In the genomic region with DNA sequence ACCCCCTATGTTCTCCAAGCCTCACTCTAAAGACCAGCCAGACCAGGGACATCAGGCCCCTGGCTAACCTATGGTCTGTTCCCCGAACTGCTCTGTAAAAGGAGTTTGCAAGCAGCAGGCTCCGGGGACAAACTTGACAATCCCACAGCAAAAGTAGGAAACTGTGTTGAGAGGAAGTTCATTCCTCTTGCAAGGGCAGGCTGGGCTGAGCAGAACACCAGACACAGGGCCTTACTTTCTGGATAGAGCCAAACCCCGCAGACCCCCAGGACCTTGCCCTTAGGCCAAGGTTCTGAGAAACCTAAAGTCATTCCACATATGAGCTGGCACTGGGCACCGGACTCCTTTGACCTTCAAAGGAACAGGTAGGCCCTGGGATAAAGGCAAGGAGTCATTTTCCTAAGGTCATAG, we compare ENCODE assay signal across 8 mouse cellular contexts. TPM values are rescaled to one million over a fixed set of nuclear protein-coding genes. Genes with fewer than 3 reads are reported as not detected.
DNase-seq lines count a peak whose midpoint lies in the region; ATAC-seq lines count a peak whose summit lies in the region.

No protein-coding gene starts in this region.

- 49% methylated on average over 4 of the region's 4 CpGs for WGBS in kidney, embryonic 14.5 days
- WGBS in hindbrain, embryonic 14.5 days = 58% methylated on average over 4 of the region's 4 CpGs
- 65% methylated on average over 4 of the region's 4 CpGs for WGBS in midbrain, embryonic 16.5 days

- peak overlapping the region; percentile 94 for H3K27ac ChIP-seq in kidney, embryonic 14.5 days (ENCODE audit: low read depth, low read length)
- H3K27ac ChIP-seq in hindbrain, embryonic 14.5 days = peak overlapping the region; percentile 21; the same call in 1 of the 2 replicates
- H3K27ac ChIP-seq in midbrain, embryonic 16.5 days (ENCODE audit: low read length) = no peak overlapping the region

- no peak for ATAC-seq in kidney, embryonic 14.5 days (ENCODE audit: low FRiP score, low TSS enrichment)
- no peak for ATAC-seq in hindbrain, embryonic 14.5 days (ENCODE audit: low FRiP score)
- no peak for ATAC-seq in midbrain, embryonic 16.5 days

- H3K9ac ChIP-seq in kidney, embryonic 14.5 days (ENCODE audit: low read depth, low read length) = no peak overlapping the region
- no peak overlapping the region for H3K9ac ChIP-seq in hindbrain, embryonic 14.5 days
- H3K9ac ChIP-seq in midbrain, embryonic 16.5 days (ENCODE audit: low read depth, low read length) = no peak overlapping the region

- H3K36me3 ChIP-seq in kidney, embryonic 14.5 days (ENCODE audit: control insufficient read depth, insufficient read depth, low read length) = no peaks in the 10 kb centered on the region
- no peaks in the 10 kb centered on the region for H3K36me3 ChIP-seq in hindbrain, embryonic 14.5 days (replicated peaks; ENCODE audit: control insufficient read depth, insufficient read depth)
- no peaks in the 10 kb centered on the region for H3K36me3 ChIP-seq in midbrain, embryonic 16.5 days (ENCODE audit: control insufficient read depth, insufficient read depth, low read length)

- DNase-seq in kidney, adult 9 months = no peak
- peak; percentile 13 for DNase-seq in adrenal gland, postnatal 25 days
- no peak for DNase-seq in hindbrain, embryonic 14.5 days (ENCODE audit: low spot score)
- DNase-seq in layer of hippocampus, postnatal 36 days = no peak
- no peak for DNase-seq in spleen, adult 12 weeks (ENCODE audit: low spot score)
- DNase-seq in embryo, embryonic 10 days (ENCODE audit: low spot score) = no peak

- H3K9me3 ChIP-seq in kidney, embryonic 14.5 days (ENCODE audit: control insufficient read depth, low read length) = no peaks in the 10 kb centered on the region
- H3K9me3 ChIP-seq in hindbrain, embryonic 14.5 days (ENCODE audit: control insufficient read depth, low read length) = no peaks in the 10 kb centered on the region
- H3K9me3 ChIP-seq in midbrain, embryonic 16.5 days (replicated peaks; ENCODE audit: control insufficient read depth, low read length, poor library complexity, severe bottlenecking) = no peaks in the 10 kb centered on the region

- peaks cover 7% of the 10 kb centered on the region; the same call in 1 of the 2 replicates for H3K27me3 ChIP-seq in kidney, embryonic 14.5 days (ENCODE audit: control insufficient read depth, insufficient read depth, low read length)
- H3K27me3 ChIP-seq in hindbrain, embryonic 14.5 days (ENCODE audit: control insufficient read depth, insufficient read depth, low read length) = peaks cover 38% of the 10 kb centered on the region
- H3K27me3 ChIP-seq in midbrain, embryonic 16.5 days (ENCODE audit: control insufficient read depth, insufficient read depth, low read depth, low read length) = peaks cover 45% of the 10 kb centered on the region

- peaks cover 60% of the 10 kb centered on the region for H3K4me1 ChIP-seq in kidney, embryonic 14.5 days (ENCODE audit: control insufficient read depth, insufficient read depth, low read length)
- peaks cover 7% of the 10 kb centered on the region; the same call in 1 of the 2 replicates for H3K4me1 ChIP-seq in hindbrain, embryonic 14.5 days (replicated peaks; ENCODE audit: control insufficient read depth, insufficient read depth, low read length)
- peaks cover 14% of the 10 kb centered on the region for H3K4me1 ChIP-seq in midbrain, embryonic 16.5 days (ENCODE audit: control insufficient read depth, insufficient read depth, low read length)

- peak overlapping the region; percentile 71 for H3K4me3 ChIP-seq in kidney, embryonic 14.5 days (ENCODE audit: low read length)
- H3K4me3 ChIP-seq in hindbrain, embryonic 14.5 days (replicated peaks; ENCODE audit: low read length) = no peak overlapping the region
- H3K4me3 ChIP-seq in midbrain, embryonic 16.5 days (ENCODE audit: low read depth, low read length) = no peak overlapping the region; the same call in 1 of the 2 replicates

- peak overlapping the region; percentile 92 for H3K4me2 ChIP-seq in kidney, embryonic 14.5 days (replicated peaks; ENCODE audit: low read depth, low read length)
- H3K4me2 ChIP-seq in hindbrain, embryonic 14.5 days (replicated peaks) = peak overlapping the region; percentile 84; the same call in 1 of the 2 replicates
- H3K4me2 ChIP-seq in midbrain, embryonic 16.5 days (ENCODE audit: low read length) = peak overlapping the region; percentile 90; the same call in 1 of the 2 replicates

RNA-seq across cellular contexts. Expression of gene Plxnd1, which starts 0.7 kb away (rescaled TPM):
- 58.3 and 62.7 TPM in 2 replicates for polyA plus RNA-seq in kidney, embryonic 14.5 days (2014; fragmentation: Nextera tagmentation; extraction: Ambion mirVana)
- 170 and 214 TPM in 2 replicates for total RNA-seq in adrenal gland, postnatal 25 days (2021)
- polyA plus RNA-seq in hindbrain, embryonic 14.5 days (2014; fragmentation: Nextera tagmentation; extraction: Ambion mirVana) = 11.6 and 14.7 TPM in 2 replicates
- 7.5 and 7.7 TPM in 2 replicates for polyA plus RNA-seq in midbrain, embryonic 16.5 days (2015; fragmentation: Nextera tagmentation; extraction: Ambion mirVana)
- total RNA-seq in layer of hippocampus, postnatal 36 days (2021) = 10 to 100 TPM; 19.6 to 22.9 TPM

RNA-seq across cellular contexts. Expression of gene H1foo, which starts 50.8 kb away (rescaled TPM):
- polyA plus RNA-seq in kidney, embryonic 14.5 days (2014; fragmentation: Nextera tagmentation; extraction: Ambion mirVana) = not detected in 2 replicates
- not detected in 2 replicates for total RNA-seq in adrenal gland, postnatal 25 days (2021)
- not detected in 2 replicates for polyA plus RNA-seq in hindbrain, embryonic 14.5 days (2014; fragmentation: Nextera tagmentation; extraction: Ambion mirVana)
- not detected in 2 replicates for polyA plus RNA-seq in midbrain, embryonic 16.5 days (2015; fragmentation: Nextera tagmentation; extraction: Ambion mirVana)
- not detected for total RNA-seq in layer of hippocampus, postnatal 36 days (2021)
